Mouse (Mus musculus): ENCODE data around the gene Pmm2. TPM values are rescaled to one million over a fixed set of nuclear protein-coding genes. Genes with fewer than 3 reads are reported as not detected.

The Pmm2 gene
- polyA plus RNA-seq, 1 experiment = 20.9 TPM

GRCm38 (mm10) chr16:8699556-8699955, 62.1 kb downstream of the Pmm2 start:
- Histone ChIP-seq H3K4me3 (ENCODE audit: low read depth, low read length) (no peak overlapping the region), H3K27ac (ENCODE audit: insufficient read depth, low read length) (no peak overlapping the region), H3K9me3 (replicated peaks; ENCODE audit: control insufficient read depth, insufficient read depth, low read length, poor library complexity, severe bottlenecking) (no peaks in the 10 kb centered on the region), H3K36me3 (ENCODE audit: control insufficient read depth, insufficient read depth, low read length, poor library complexity, severe bottlenecking) (peaks cover 86% of the 10 kb centered on the region), H3K4me1 (ENCODE audit: control insufficient read depth, insufficient read depth, low read length) (no peaks in the 10 kb centered on the region), H3K9ac (ENCODE audit: low read depth, poor library complexity, severe bottlenecking) (no peak overlapping the region), H3K27me3 (ENCODE audit: control insufficient read depth, insufficient read depth, low read length, poor library complexity, severe bottlenecking) (no peaks in the 10 kb centered on the region)
- TF ChIP-seq CTCF (IDR thresholded peaks at IDR 0.05; ENCODE audit: low read depth, low read length) (no peak), EP300 (IDR thresholded peaks at IDR 0.05; ENCODE audit: insufficient read depth, low read depth, low read length) (no peak), POLR2A (IDR thresholded peaks at IDR 0.05; ENCODE audit: insufficient read depth, low read length) (no peak)

- Histone ChIP-seq H3K4me3 (ENCODE audit: low read depth, low read length) (no peak overlapping the region), H3K36me3 (ENCODE audit: control insufficient read depth, insufficient read depth, low read length, poor library complexity, severe bottlenecking) (peaks cover 84% of the 10 kb centered on the region), H3K27me3 (ENCODE audit: control insufficient read depth, insufficient read depth, low read length, poor library complexity, severe bottlenecking) (no peaks in the 10 kb centered on the region), H3K27ac (ENCODE audit: insufficient read depth, low read length) (no peak overlapping the region), H3K4me1 (ENCODE audit: control insufficient read depth, insufficient read depth, low read length) (no peaks in the 10 kb centered on the region), H3K9me3 (replicated peaks; ENCODE audit: control insufficient read depth, insufficient read depth, low read length, poor library complexity, severe bottlenecking) (no peaks in the 10 kb centered on the region), H3K9ac (ENCODE audit: low read depth, poor library complexity, severe bottlenecking) (no peak overlapping the region)
- no peak for TF ChIP-seq POLR2A (IDR thresholded peaks at IDR 0.05; ENCODE audit: insufficient read depth, low read length)
- no peak for TF ChIP-seq EP300 (IDR thresholded peaks at IDR 0.05; ENCODE audit: insufficient read depth, low read depth, low read length)
- no peak for TF ChIP-seq CTCF (IDR thresholded peaks at IDR 0.05; ENCODE audit: low read depth, low read length)
Observed at GRCm38 (mm10) chr16:8700586-8700985, 63.1 kb downstream of the Pmm2 start.

GRCm38 (mm10) chr16:8711998-8712397, 74.5 kb downstream of the Pmm2 start:
- Histone ChIP-seq H3K4me1 (ENCODE audit: control insufficient read depth, insufficient read depth, low read length) (peaks cover 7% of the 10 kb centered on the region), H3K4me3 (ENCODE audit: low read depth, low read length) (no peak overlapping the region), H3K27ac (ENCODE audit: insufficient read depth, low read length) (no peak overlapping the region; the same call in 1 of the 2 replicates), H3K27me3 (ENCODE audit: control insufficient read depth, insufficient read depth, low read length, poor library complexity, severe bottlenecking) (no peaks in the 10 kb centered on the region), H3K36me3 (ENCODE audit: control insufficient read depth, insufficient read depth, low read length, poor library complexity, severe bottlenecking) (peaks cover 95% of the 10 kb centered on the region), H3K9ac (ENCODE audit: low read depth, poor library complexity, severe bottlenecking) (no peak overlapping the region), H3K9me3 (replicated peaks; ENCODE audit: control insufficient read depth, insufficient read depth, low read length, poor library complexity, severe bottlenecking) (no peaks in the 10 kb centered on the region)
- TF ChIP-seq POLR2A (IDR thresholded peaks at IDR 0.05; ENCODE audit: insufficient read depth, low read length) (no peak), EP300 (IDR thresholded peaks at IDR 0.05; ENCODE audit: insufficient read depth, low read depth, low read length) (no peak), CTCF (IDR thresholded peaks at IDR 0.05; ENCODE audit: low read depth, low read length) (no peak)

Other genes starting within 250 kb of the Pmm2 start
- not detected in 2 replicates for gene Tmem114, start 212.5 kb upstream of the Pmm2 start, polyA plus RNA-seq (2011; ENCODE audit: insufficient read depth, insufficient read length, low read depth, missing spikeins)
- 12.4 and 17.2 TPM in 2 replicates for gene Mettl22, start 166.9 kb upstream of the Pmm2 start, polyA plus RNA-seq (2011; ENCODE audit: insufficient read depth, insufficient read length, low read depth, missing spikeins)
- 1.8 and 2.8 TPM in 2 replicates for gene Abat, start 124.2 kb upstream of the Pmm2 start, polyA plus RNA-seq (2011; ENCODE audit: insufficient read depth, insufficient read length, low read depth, missing spikeins)
- gene Tmem186, start within 50 bp of the Pmm2 start, polyA plus RNA-seq (2011; ENCODE audit: insufficient read depth, insufficient read length, low read depth, missing spikeins) = 17.1 and 17.5 TPM in 2 replicates
- 63.1 and 65.8 TPM in 2 replicates for gene Carhsp1, start 34.5 kb downstream of the Pmm2 start, polyA plus RNA-seq (2011; ENCODE audit: insufficient read depth, insufficient read length, low read depth, missing spikeins)
- not detected in 2 replicates for gene Gm5767, start 43.1 kb downstream of the Pmm2 start, polyA plus RNA-seq (2011; ENCODE audit: insufficient read depth, insufficient read length, low read depth, missing spikeins)
- 339 and 341 TPM in 2 replicates for gene Usp7, start 154.6 kb downstream of the Pmm2 start, polyA plus RNA-seq (2011; ENCODE audit: insufficient read depth, insufficient read length, low read depth, missing spikeins)
- gene 1810013L24Rik, start 192.4 kb downstream of the Pmm2 start, polyA plus RNA-seq (2011; ENCODE audit: insufficient read depth, insufficient read length, low read depth, missing spikeins) = 63.8 and 65.8 TPM in 2 replicates